In genomic region chr9:45247536-45247935, GRCm38 (mm10) we compare ENCODE assay signal across 19 mouse cellular contexts. TPM values are rescaled to one million over a fixed set of nuclear protein-coding genes. Genes with fewer than 3 reads are reported as not detected.
DNase-seq lines count a peak whose midpoint lies in the region; ATAC-seq and TF ChIP-seq lines count a peak whose summit lies in the region.
"Had no signal": no experiment of that assay in that cellular context is flagged by ENCODE, and none has a peak within 500 bp of the region (broad histone marks: within the 10 kb centered on the region; RNA-seq: fewer than 3 reads in every experiment).

No protein-coding gene starts in this region.

- DNase-seq in gastrocnemius, adult 2 months = no peak
- no peak for DNase-seq in gastrocnemius, postnatal 25 days
- DNase-seq in lung, postnatal 36 days = peak; percentile 32
- DNase-seq in lung, adult 2 months = no peak
- peak; percentile 78 for DNase-seq in naive thymus-derived CD4-positive, alpha-beta T cell, adult 2 months (ENCODE audit: low read depth)
- DNase-seq in ovary, postnatal 14 days (ENCODE audit: low spot score) = no peak
- DNase-seq: cerebellum, postnatal 10 days; lung, embryonic 14.5 days; right cerebral cortex, postnatal 14 days had no signal

- no peaks in the 10 kb centered on the region for H3K4me1 ChIP-seq in lung, adult 2 months (ENCODE audit: control insufficient read depth, insufficient read depth, low read length)
- no peaks in the 10 kb centered on the region for H3K4me1 ChIP-seq in forebrain, embryonic 16.5 days (replicated peaks; ENCODE audit: control insufficient read depth, insufficient read depth, low read length)
- H3K4me1 ChIP-seq: embryonic facial prominence, embryonic 13.5 days; forebrain, embryonic 12.5 days; hindbrain, embryonic 15.5 days; midbrain, embryonic 15.5 days; neural tube, embryonic 15.5 days had no signal

- H3K4me3 ChIP-seq in gastrocnemius, adult 2 months = no peak overlapping the region
- no peak overlapping the region for H3K4me3 ChIP-seq in lung, adult 2 months (replicated peaks; ENCODE audit: extremely low read depth, low read depth, low read length)
- H3K4me3 ChIP-seq in forebrain, embryonic 16.5 days (replicated peaks; ENCODE audit: low read length) = no peak overlapping the region
- H3K4me3 ChIP-seq: embryonic facial prominence, embryonic 13.5 days; forebrain, embryonic 12.5 days; hindbrain, embryonic 15.5 days; midbrain, embryonic 15.5 days; neural tube, embryonic 15.5 days had no signal

- peak; percentile 39 for ATAC-seq in activated CD4-positive, CD25-positive, alpha-beta regulatory T cell, adult 4 months
- no peak for ATAC-seq in forebrain, embryonic 16.5 days
- ATAC-seq: midbrain, embryonic 15.5 days had no signal

- H3K27me3 ChIP-seq in forebrain, embryonic 16.5 days (replicated peaks; ENCODE audit: control insufficient read depth, insufficient read depth, low read length) = no peaks in the 10 kb centered on the region
- H3K27me3 ChIP-seq: forebrain, embryonic 12.5 days; hindbrain, embryonic 15.5 days; midbrain, embryonic 15.5 days; neural tube, embryonic 15.5 days had no signal

- no peak for TF ChIP-seq POLR2A in lung, adult 2 months (IDR thresholded peaks at IDR 0.05; ENCODE audit: borderline replicate concordance, extremely low read depth, low read depth, low read length)

- TF ChIP-seq CTCF in gastrocnemius, adult 2 months (IDR thresholded peaks at IDR 0.05) = no peak
- no peak for TF ChIP-seq CTCF in lung, adult 2 months (IDR thresholded peaks at IDR 0.05; ENCODE audit: insufficient read depth, low read length)

- intact Hi-C loops in gastrocnemius, adult 2 months (cut with DNase I) = no loop called here

- H3K4me2 ChIP-seq in forebrain, embryonic 16.5 days (ENCODE audit: low read length) = no peak overlapping the region
- H3K4me2 ChIP-seq: embryonic facial prominence, embryonic 13.5 days; forebrain, embryonic 12.5 days; hindbrain, embryonic 15.5 days; lung, embryonic 14.5 days; midbrain, embryonic 15.5 days; neural tube, embryonic 15.5 days had no signal

- no peaks in the 10 kb centered on the region for H3K36me3 ChIP-seq in forebrain, embryonic 16.5 days (ENCODE audit: control insufficient read depth, insufficient read depth)
- H3K36me3 ChIP-seq: embryonic facial prominence, embryonic 13.5 days; forebrain, embryonic 12.5 days; hindbrain, embryonic 15.5 days; midbrain, embryonic 15.5 days; neural tube, embryonic 15.5 days had no signal

- WGBS in lung, adult 2 months = 54% methylated on average over 2 of the region's 2 CpGs
- WGBS in forebrain, embryonic 16.5 days = 67% methylated on average over 2 of the region's 2 CpGs

- no peaks in the 10 kb centered on the region for H3K9me3 ChIP-seq in forebrain, embryonic 16.5 days (ENCODE audit: control insufficient read depth, low read length)
- H3K9me3 ChIP-seq: embryonic facial prominence, embryonic 13.5 days; forebrain, embryonic 12.5 days; hindbrain, embryonic 15.5 days; midbrain, embryonic 15.5 days; neural tube, embryonic 15.5 days had no signal

- peak overlapping the region; percentile 24; the same call in 1 of the 2 replicates for H3K27ac ChIP-seq in gastrocnemius, adult 2 months
- no peak overlapping the region for H3K27ac ChIP-seq in forebrain, embryonic 16.5 days (ENCODE audit: low read length)
- H3K27ac ChIP-seq: embryonic facial prominence, embryonic 13.5 days; forebrain, embryonic 12.5 days; hindbrain, embryonic 15.5 days; kidney, postnatal 0 days; midbrain, embryonic 15.5 days; neural tube, embryonic 15.5 days had no signal

- no peak overlapping the region for H3K9ac ChIP-seq in forebrain, embryonic 16.5 days (replicated peaks; ENCODE audit: low read depth, low read length)
- H3K9ac ChIP-seq: embryonic facial prominence, embryonic 13.5 days; forebrain, embryonic 12.5 days; hindbrain, embryonic 15.5 days; lung, embryonic 14.5 days; midbrain, embryonic 15.5 days; neural tube, embryonic 15.5 days had no signal

RNA-seq across cellular contexts. Expression of gene Il10ra, which starts 21.4 kb away (rescaled TPM):
- under 1 TPM; 0.47 to 0.54 TPM for total RNA-seq in gastrocnemius, adult 2 months (2021)
- under 1 TPM; 0.56 to 0.74 TPM for total RNA-seq in gastrocnemius, postnatal 25 days (2021)
- polyA plus RNA-seq in lung, adult 2 months (2012; rRNA removed) = 10.3 and 12.9 TPM in 2 replicates
- 10 to 100 TPM; 44.4 to 57.1 TPM for polyA plus RNA-seq in activated CD4-positive, CD25-positive, alpha-beta regulatory T cell, adult 4 months (2017; shearing (Covaris generic))
- polyA plus RNA-seq in forebrain, embryonic 16.5 days (2015; fragmentation: Nextera tagmentation; extraction: Ambion mirVana) = 0.52 TPM in 2 replicates

RNA-seq across cellular contexts. Expression of gene Tmprss4, which starts 43.6 kb away (rescaled TPM):
- total RNA-seq in gastrocnemius, adult 2 months (2021) = not detected
- not detected for total RNA-seq in gastrocnemius, postnatal 25 days (2021)
- 18.2 and 24.1 TPM in 2 replicates for polyA plus RNA-seq in lung, adult 2 months (2012; rRNA removed)
- not detected for polyA plus RNA-seq in activated CD4-positive, CD25-positive, alpha-beta regulatory T cell, adult 4 months (2017; shearing (Covaris generic))
- not detected in 2 replicates for polyA plus RNA-seq in forebrain, embryonic 16.5 days (2015; fragmentation: Nextera tagmentation; extraction: Ambion mirVana)
- total RNA-seq: gastrocnemius, adult 8-10 months; layer of hippocampus, postnatal 25 days had no signal
- polyA plus RNA-seq: midbrain, embryonic 15.5 days; neural tube, embryonic 15.5 days had no signal

Comparison
In these comparisons a context has a peak if more than half of its experiments do, and no peak if none do; other contexts are left out.
1. DNase-seq: peak in lung, postnatal 36 days (single experiment) and naive thymus-derived CD4-positive, alpha-beta T cell, adult 2 months (single experiment); none in gastrocnemius, adult 2 months (single experiment), gastrocnemius, postnatal 25 days (single experiment), lung, adult 2 months (single experiment) and ovary, postnatal 14 days (single experiment).
2. RNA of gene Tmprss4, which starts 43.6 kb away (polyA plus RNA-seq): 18.2 to 24.1 TPM in lung, adult 2 months; not detected in activated CD4-positive, CD25-positive, alpha-beta regulatory T cell, adult 4 months and not detected in forebrain, embryonic 16.5 days; every median in the first group is over 10 times any median in the second.